Mouse (Mus musculus): ENCODE data around the gene Kif3a. TPM values are rescaled to one million over a fixed set of nuclear protein-coding genes. Genes with fewer than 3 reads are reported as not detected.
A peak's percentile ranks its signal among the peaks of the same experiment; 100 is the strongest.

The Kif3a gene
- total and polyA plus RNA-seq, 3 experiments, result 7.7 to 26.5 (median 18.3) TPM

- peak; percentile 81 for TF ChIP-seq RCOR1 (conservative IDR thresholded peaks at IDR 0.05; ENCODE audit: low read depth, low read length)
- peak; percentile 72; the same call in 1 of the 2 replicates for TF ChIP-seq ZNF384 (IDR thresholded peaks at IDR 0.05; ENCODE audit: low read depth, low read length)
- peak; percentile 80 for TF ChIP-seq IRF4 (IDR thresholded peaks at IDR 0.05; ENCODE audit: low read depth, low read length)
- peak; percentile 53 for TF ChIP-seq HCFC1 (IDR thresholded peaks at IDR 0.05; ENCODE audit: low read depth, low read length)
- TF ChIP-seq KAT2A (IDR thresholded peaks at IDR 0.05; ENCODE audit: insufficient replicate concordance, low read length), result no peak
- TF ChIP-seq TBP (conservative IDR thresholded peaks at IDR 0.05; ENCODE audit: low read depth, low read length), result 0 out of 2 replicates have a peak, but pooled peaks have one; percentile 49
- peak; percentile 94 for TF ChIP-seq ZC3H11A (IDR thresholded peaks at IDR 0.05; ENCODE audit: low read depth, low read length)
- peak; percentile 97 for TF ChIP-seq RAD21 (IDR thresholded peaks at IDR 0.05; ENCODE audit: low read depth, low read length)
- TF ChIP-seq CHD1 (IDR thresholded peaks at IDR 0.05; ENCODE audit: low read depth, low read length), result no peak
- peak; percentile 72 for TF ChIP-seq NELFE (IDR thresholded peaks at IDR 0.05; ENCODE audit: low read depth, low read length)
Measured at GRCm38 (mm10) chr11:53627859-53628258, 60.7 kb downstream of the Kif3a start (continued).

DNA sequence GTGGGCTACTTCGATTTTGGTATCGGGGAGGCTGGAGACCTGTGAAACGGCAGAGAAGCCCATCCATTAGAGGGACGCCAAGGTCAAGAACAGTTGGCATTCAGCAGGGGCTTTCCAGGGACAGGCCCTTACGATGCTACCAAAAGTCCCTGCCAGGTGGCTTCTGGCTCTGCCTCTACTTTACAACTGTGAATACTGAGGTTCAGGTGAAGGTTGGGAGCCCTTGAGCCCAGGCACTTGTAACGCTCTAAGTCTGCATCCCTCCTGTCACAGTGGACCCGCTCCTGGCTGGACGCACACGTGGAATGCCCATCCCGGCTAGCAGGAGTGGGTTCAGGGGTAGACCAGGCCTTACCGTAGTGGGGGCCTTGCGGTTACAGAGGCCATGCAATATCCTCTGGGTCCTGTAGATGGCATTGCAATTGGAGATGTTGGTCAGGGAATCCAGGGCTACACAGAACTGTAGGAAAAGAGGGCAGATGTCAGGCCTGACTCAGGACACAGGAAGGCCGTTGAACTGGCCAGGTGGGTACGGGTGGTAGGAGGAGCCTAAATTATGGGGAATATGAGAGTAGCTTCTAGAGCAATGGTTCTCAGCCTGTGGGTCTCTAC, 65.0 kb downstream of the Kif3a start:
- peak overlapping the region; percentile 86 for H3K27ac ChIP-seq (ENCODE audit: insufficient read depth, low read depth)
- H3K36me3 ChIP-seq (replicated peaks in 1 of 2; ENCODE audit: control insufficient read depth in 1 of 2, insufficient read depth in 1 of 2, low read length in 1 of 2), result peaks cover 0 to 18% of the 10 kb centered on the region in 2 experiments
- dilution Hi-C loops (cut with MboI; ENCODE audit: extremely low pct_ligation_motif_present, extremely low pct_unique_long_range_greater_than_20kb, low sequenced_read_pairs), result no loop called here
- peak overlapping the region in 1 of 3 experiments; percentile 4 for H3K4me3 ChIP-seq (replicated peaks in 1 of 3; ENCODE audit: low read depth in 2 of 3, low read length in 2 of 3, poor library complexity in 1 of 3)
- no peaks in the 10 kb centered on the region for H3K79me2 ChIP-seq (replicated peaks; ENCODE audit: control insufficient read depth, extremely low read depth, insufficient read depth, poor library complexity, severe bottlenecking)
- DNase-seq (ENCODE audit: extremely low read depth), result no peak
- in situ Hi-C loops (cut with MboI; ENCODE audit: low pct_ligation_motif_present, low pct_unique_long_range_greater_than_20kb, low sequenced_read_pairs), result no loop called here
- no peaks in the 10 kb centered on the region for H3K27me3 ChIP-seq (replicated peaks)
- peak overlapping the region; percentile 11; the same call in 1 of the 2 replicates for H3K9ac ChIP-seq (ENCODE audit: insufficient read depth, low read depth)
- H3K4me2 ChIP-seq (ENCODE audit: insufficient read depth, low read depth, poor library complexity, severe bottlenecking), result peak overlapping the region; percentile 10
- peaks cover 41 to 93% of the 10 kb centered on the region in 2 experiments for H3K4me1 ChIP-seq (ENCODE audit: control insufficient read depth in 1 of 2, insufficient read depth in 2 of 2)
- no peaks in the 10 kb centered on the region for H3K9me3 ChIP-seq (replicated peaks; ENCODE audit: low read length)
- TF ChIP-seq MEF2A (IDR thresholded peaks at IDR 0.05; ENCODE audit: borderline replicate concordance, low read depth, low read length), result 0 out of 2 replicates have a peak, but pooled peaks have one; percentile 58
- 0 out of 2 replicates have a peak, but pooled peaks have one; percentile 4 for TF ChIP-seq NRF1 (IDR thresholded peaks at IDR 0.05; ENCODE audit: low read depth, low read length)
- TF ChIP-seq MAZ (IDR thresholded peaks at IDR 0.05; ENCODE audit: low read depth, low read length), result peak; percentile 79
- peak; percentile 79 for TF ChIP-seq EP300 (IDR thresholded peaks at IDR 0.05; ENCODE audit: low read length)
- no peak for TF ChIP-seq JUND (conservative IDR thresholded peaks at IDR 0.05; ENCODE audit: low read depth, low read length)
- TF ChIP-seq IRF4 (IDR thresholded peaks at IDR 0.05; ENCODE audit: low read depth, low read length), result peak; percentile 73; the same call in 1 of the 2 replicates
- no peak for TF ChIP-seq USF2 (conservative IDR thresholded peaks at IDR 0.05; ENCODE audit: low read depth, low read length)
- TF ChIP-seq SIN3A (IDR thresholded peaks at IDR 0.05; ENCODE audit: low read length), result peak; percentile 55; the same call in 1 of the 2 replicates
- TF ChIP-seq NELFE (IDR thresholded peaks at IDR 0.05; ENCODE audit: low read depth, low read length), result 0 out of 2 replicates have a peak, but pooled peaks have one; percentile 33
- peak; percentile 73; the same call in 1 of the 2 replicates for TF ChIP-seq MAX (IDR thresholded peaks at IDR 0.05; ENCODE audit: low read length)
- TF ChIP-seq ZMIZ1 (IDR thresholded peaks at IDR 0.05; ENCODE audit: low read depth, low read length), result 0 out of 2 replicates have a peak, but pooled peaks have one; percentile 63
- no peak for TF ChIP-seq E2F4 (IDR thresholded peaks at IDR 0.05; ENCODE audit: insufficient replicate concordance, low read depth, low read length)
- peak; percentile 49 to 76; a peak in 3 of 4 replicates for TF ChIP-seq CTCF (conservative IDR thresholded peaks at IDR 0.05 in 1 of 2, IDR thresholded peaks at IDR 0.05 in 1 of 2; ENCODE audit: low read depth in 2 of 2, low read length in 2 of 2)
- TF ChIP-seq MXI1 (IDR thresholded peaks at IDR 0.05; ENCODE audit: low read depth, low read length), result peak; percentile 57; the same call in 1 of the 2 replicates
- TF ChIP-seq CHD2 (IDR thresholded peaks at IDR 0.05; ENCODE audit: low read length), result no peak
- TF ChIP-seq BHLHE40 (IDR thresholded peaks at IDR 0.05; ENCODE audit: low read depth, low read length), result peak; percentile 47; the same call in 1 of the 2 replicates
- TF ChIP-seq HCFC1 (IDR thresholded peaks at IDR 0.05; ENCODE audit: low read depth, low read length), result peak; percentile 52
- TF ChIP-seq ZNF384 (IDR thresholded peaks at IDR 0.05; ENCODE audit: low read depth, low read length), result no peak
- TF ChIP-seq KAT2A (IDR thresholded peaks at IDR 0.05; ENCODE audit: insufficient replicate concordance, low read length), result no peak
- TF ChIP-seq CHD1 (IDR thresholded peaks at IDR 0.05; ENCODE audit: low read depth, low read length), result peak; percentile 86; the same call in 1 of the 2 replicates
- TF ChIP-seq PAX5 (IDR thresholded peaks at IDR 0.05; ENCODE audit: low read length), result no peak
- TF ChIP-seq ETS1 (conservative IDR thresholded peaks at IDR 0.05; ENCODE audit: low read depth, low read length), result peak; percentile 0; the same call in 1 of the 2 replicates
- peak; percentile 69 for TF ChIP-seq SMC3 (IDR thresholded peaks at IDR 0.05; ENCODE audit: low read depth, low read length)
- TF ChIP-seq MAFK (IDR thresholded peaks at IDR 0.05; ENCODE audit: insufficient replicate concordance, low read length), result no peak
- TF ChIP-seq USF1 (IDR thresholded peaks at IDR 0.05; ENCODE audit: low read depth, low read length), result no peak
- TF ChIP-seq POLR2AphosphoS2 (IDR thresholded peaks at IDR 0.05; ENCODE audit: low read depth, low read length), result no peak
- TF ChIP-seq TCF12 (IDR thresholded peaks at IDR 0.05; ENCODE audit: low read depth, low read length), result peak; percentile 82
- TF ChIP-seq RCOR1 (conservative IDR thresholded peaks at IDR 0.05; ENCODE audit: low read depth, low read length), result 0 out of 2 replicates have a peak, but pooled peaks have one; percentile 35
- no peak for TF ChIP-seq UBTF (IDR thresholded peaks at IDR 0.05; ENCODE audit: low read depth, low read length)
- peak; percentile 45; the same call in 1 of the 2 replicates for TF ChIP-seq MYC (IDR thresholded peaks at IDR 0.05; ENCODE audit: low read depth, low read length)
- TF ChIP-seq ZKSCAN1 (IDR thresholded peaks at IDR 0.05; ENCODE audit: borderline replicate concordance, low read depth, low read length), result no peak
